In the genomic region with DNA sequence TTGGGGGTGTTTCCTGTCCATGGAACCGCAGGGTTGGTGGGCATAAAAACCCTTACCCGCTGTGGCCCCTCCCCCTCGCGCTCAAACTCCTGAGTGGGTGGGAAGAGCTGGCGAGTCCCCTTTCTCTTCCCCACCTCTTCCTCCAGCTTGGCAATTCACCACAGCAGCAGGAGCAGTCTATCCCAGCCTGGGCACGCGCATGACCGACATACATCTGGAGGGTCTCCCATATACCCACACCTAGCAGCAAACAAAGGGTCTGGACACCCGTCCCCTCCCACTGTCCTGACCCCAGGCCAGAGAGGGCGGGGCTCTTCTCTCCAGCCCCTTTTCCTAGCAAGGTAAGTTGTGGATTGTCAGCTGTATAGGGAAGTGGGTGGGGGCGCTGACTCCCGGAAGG, we compare ENCODE assay signal across 8 mouse cellular contexts. TPM values are rescaled to one million over a fixed set of nuclear protein-coding genes. Genes with fewer than 3 reads are reported as not detected.
DNase-seq lines count a peak whose midpoint lies in the region; ATAC-seq and TF ChIP-seq lines count a peak whose summit lies in the region.

No protein-coding gene starts in this region.

- peak; percentile 25 for DNase-seq in retina, postnatal 1 day
- no peak for DNase-seq in retina, embryonic 14.5 days (ENCODE audit: low spot score)
- no peak for DNase-seq in spleen, postnatal 36 days (ENCODE audit: low spot score in 2 of 2)
- DNase-seq in yolk sac, embryonic 10.5 days (ENCODE audit: low spot score): no peak

- TF ChIP-seq POLR2A in small intestine, adult 2 months (IDR thresholded peaks at IDR 0.05; ENCODE audit: low read depth, low read length): no peak

- no peak for ATAC-seq in erythroblast, adult 5-6 weeks (replicated peaks; ENCODE audit: low FRiP score, poor library complexity, severe bottlenecking)
- ATAC-seq in limb, embryonic 12.5 days (ENCODE audit: insufficient number of reproducible peaks, insufficient read depth, low FRiP score, low TSS enrichment, low read depth): no peak

- no peak for TF ChIP-seq CTCF in small intestine, adult 2 months (IDR thresholded peaks at IDR 0.05; ENCODE audit: extremely low read depth, insufficient read length, insufficient replicate concordance, low read depth, low read length)

- peak overlapping the region; percentile 72 for H3K27ac ChIP-seq in limb, embryonic 12.5 days
- no peak overlapping the region for H3K27ac ChIP-seq in small intestine, adult 2 months (ENCODE audit: insufficient read depth, low read depth, low read length)

- peaks cover 29% of the 10 kb centered on the region for H3K4me1 ChIP-seq in erythroblast, embryonic 14.5 days (ENCODE audit: control insufficient read depth)
- peaks cover 30% of the 10 kb centered on the region for H3K4me1 ChIP-seq in limb, embryonic 12.5 days (replicated peaks)
- H3K4me1 ChIP-seq in small intestine, adult 2 months (ENCODE audit: control insufficient read depth, insufficient read depth, insufficient read length, low read length): peaks cover 9% of the 10 kb centered on the region

- no peaks in the 10 kb centered on the region for H3K9me3 ChIP-seq in erythroblast, embryonic 14.5 days (ENCODE audit: control insufficient read depth, low read length)
- peaks cover 6% of the 10 kb centered on the region; the same call in 1 of the 2 replicates for H3K9me3 ChIP-seq in limb, embryonic 12.5 days

- H3K27me3 ChIP-seq in erythroblast, embryonic 14.5 days (ENCODE audit: control insufficient read depth): peaks cover 20% of the 10 kb centered on the region
- H3K27me3 ChIP-seq in limb, embryonic 12.5 days: no peaks in the 10 kb centered on the region
- 0 out of 2 replicates have a peak, but pooled peaks cover 7% of the 10 kb centered on the region for H3K27me3 ChIP-seq in small intestine, adult 2 months (ENCODE audit: control insufficient read depth, insufficient read depth, low read length)

- peak overlapping the region; percentile 14 for H3K4me3 ChIP-seq in erythroblast, embryonic 14.5 days (replicated peaks)
- peak overlapping the region; percentile 39 for H3K4me3 ChIP-seq in limb, embryonic 12.5 days (replicated peaks)
- peak overlapping the region; percentile 41 for H3K4me3 ChIP-seq in small intestine, adult 2 months (ENCODE audit: low read depth, low read length)

- H3K4me2 ChIP-seq in limb, embryonic 12.5 days: peak overlapping the region; percentile 75

- H3K36me3 ChIP-seq in erythroblast, embryonic 14.5 days (ENCODE audit: control insufficient read depth): peaks cover 1% of the 10 kb centered on the region
- H3K36me3 ChIP-seq in limb, embryonic 12.5 days: no peaks in the 10 kb centered on the region
- no peaks in the 10 kb centered on the region for H3K36me3 ChIP-seq in small intestine, adult 2 months (ENCODE audit: control insufficient read depth, insufficient read depth, low read length)

- 8% methylated on average over 12 of the region's 12 CpGs for WGBS in limb, embryonic 12.5 days
- 6% methylated on average over 12 of the region's 12 CpGs for WGBS in small intestine, adult 2 months

- peak overlapping the region; percentile 57 for H3K9ac ChIP-seq in limb, embryonic 12.5 days (replicated peaks)

RNA-seq across cellular contexts. Expression of a gene that starts 3.5 kb away (rescaled TPM):
- polyA plus RNA-seq in erythroblast, embryonic 14.5 days (2012): 12.7 and 17.4 TPM in 2 replicates
- 21.9 and 29.8 TPM in 2 replicates for total RNA-seq in erythroblast, adult 5-6 weeks (2015; ENCODE audit: low replicate concordance)
- 35.5 and 75.3 TPM in 2 replicates for total RNA-seq in erythroblast, adult 5-6 weeks (2017; ENCODE audit: low replicate concordance)
- polyA plus RNA-seq in limb, embryonic 12.5 days (2016; fragmentation: Nextera tagmentation; extraction: Ambion mirVana): 338 and 357 TPM in 2 replicates
- polyA plus RNA-seq in small intestine, adult 2 months (2012; rRNA removed): 14.4 and 24.9 TPM in 2 replicates

RNA-seq across cellular contexts. Expression of a gene that starts 12.2 kb away (rescaled TPM):
- polyA plus RNA-seq in erythroblast, embryonic 14.5 days (2012): 0.04 and 0.05 TPM in 2 replicates
- total RNA-seq in erythroblast, adult 5-6 weeks (2015; ENCODE audit: low replicate concordance): 2.5 and 2.7 TPM in 2 replicates
- 0.77 and 1.1 TPM in 2 replicates for total RNA-seq in erythroblast, adult 5-6 weeks (2017; ENCODE audit: low replicate concordance)
- polyA plus RNA-seq in limb, embryonic 12.5 days (2016; fragmentation: Nextera tagmentation; extraction: Ambion mirVana): 4.8 and 5.6 TPM in 2 replicates
- polyA plus RNA-seq in small intestine, adult 2 months (2012; rRNA removed): 5.1 and 7.1 TPM in 2 replicates

RNA-seq across cellular contexts. Expression of a gene that starts 22.3 kb away (rescaled TPM):
- 0.26 and 0.30 TPM in 2 replicates for polyA plus RNA-seq in erythroblast, embryonic 14.5 days (2012)
- 2.7 and 4.2 TPM in 2 replicates for total RNA-seq in erythroblast, adult 5-6 weeks (2015; ENCODE audit: low replicate concordance)
- 3.3 and 5.3 TPM in 2 replicates for total RNA-seq in erythroblast, adult 5-6 weeks (2017; ENCODE audit: low replicate concordance)
- polyA plus RNA-seq in limb, embryonic 12.5 days (2016; fragmentation: Nextera tagmentation; extraction: Ambion mirVana): 15.0 and 16.1 TPM in 2 replicates
- 16.3 and 31.2 TPM in 2 replicates for polyA plus RNA-seq in small intestine, adult 2 months (2012; rRNA removed)

Comparison
In these comparisons a context has a peak if more than half of its experiments do, and no peak if none do; other contexts are left out.
1. RNA of a gene that starts 3.5 kb away (polyA plus RNA-seq): 338 to 357 TPM in limb, embryonic 12.5 days; 14.4 to 24.9 TPM in small intestine, adult 2 months and 12.7 to 17.4 TPM in erythroblast, embryonic 14.5 days; every median in the first group is over 10 times any median in the second.
2. RNA of a gene that starts 22.3 kb away (polyA plus RNA-seq): 16.3 to 31.2 TPM in small intestine, adult 2 months and 15.0 to 16.1 TPM in limb, embryonic 12.5 days; 0.26 to 0.30 TPM in erythroblast, embryonic 14.5 days; every median in the first group is over 10 times any median in the second.
3. Peak in every context shown above with its lines, with median percentiles within 50 percentile points of each other: H3K4me3 ChIP-seq.